Mouse (Mus musculus) liver, embryonic 14.5 days (tissue): Measurements from ENCODE around the gene Vapa. TPM values are rescaled to one million over a fixed set of nuclear protein-coding genes. Genes with fewer than 3 reads are reported as not detected.

Source experiments
- ATAC-seq: fragments of 200-750 bp; cut with Nextera tagmentation; 2 replicates; pipeline ENCODE4 v1.8.0; 2017; ENCODE audit warnings: moderate number of reproducible peaks, mild to moderate bottlenecking, moderate library complexity; ENCODE audit not compliant: insufficient read depth
- DNase-seq, 3 experiments: peaks; one replicate each; pipeline ENCODE4 v3.0.0-alpha.2; 2012 to 2013; ENCODE audit warnings: low read depth in 3 of 3, low spot score in 3 of 3
- H3K27ac ChIP-seq: fragments of 300-500 bp; sonication (generic); 2 replicates; pipeline ENCODE4 v1.5.1; 2014; ENCODE audit warnings: moderate library complexity, mild to moderate bottlenecking, control low read depth, inconsistent platforms
- H3K27me3 ChIP-seq: fragments of 300-500 bp; sonication (generic); 2 replicates; pipeline ENCODE4 v1.6.1; 2014; ENCODE audit warnings: mild to moderate bottlenecking, low read length, moderate library complexity; ENCODE audit not compliant: control insufficient read depth, insufficient read depth
- H3K36me3 ChIP-seq: fragments of 300-500 bp; sonication (generic); replicated peaks from 2 replicates; pipeline ENCODE4 v1.6.1; 2014; ENCODE audit warnings: low read depth; ENCODE audit not compliant: control insufficient read depth, insufficient read depth
- H3K4me1 ChIP-seq, 2 experiments: fragments of 200-500 bp in 1 of 2; fragments of 300-500 bp in 1 of 2; sonication (generic) in 1 of 2; replicated peaks; 2 replicates each; pipeline ENCODE4 v1.6.1; 2012 to 2014; ENCODE audit warnings: antibody characterized with exemption in 1 of 2, inconsistent platforms in 1 of 2, low read length in 1 of 2; ENCODE audit not compliant: control insufficient read depth in 2 of 2, insufficient read depth in 2 of 2
- H3K4me2 ChIP-seq: fragments of 300-500 bp; sonication (generic); 2 replicates; pipeline ENCODE4 v1.6.1; 2014; ENCODE audit warnings: low read depth, mild to moderate bottlenecking, control low read depth, moderate library complexity
- H3K4me3 ChIP-seq, 2 experiments: fragments of 200-500 bp in 1 of 2; fragments of 300-500 bp in 1 of 2; sonication (generic) in 1 of 2; 2 replicates each; pipeline ENCODE4 v1.5.1; 2012 to 2014; ENCODE audit warnings: low read depth in 2 of 2, low read length in 2 of 2, mild to moderate bottlenecking in 2 of 2, control low read depth in 1 of 2, inconsistent platforms in 1 of 2, moderate library complexity in 1 of 2; ENCODE audit not compliant: insufficient read depth in 1 of 2
- H3K9ac ChIP-seq: fragments of 300-500 bp; sonication (generic); replicated peaks from 2 replicates; pipeline ENCODE4 v1.6.1; 2014; ENCODE audit warnings: mild to moderate bottlenecking, control low read depth, moderate library complexity
- H3K9me3 ChIP-seq: fragments of 300-500 bp; sonication (generic); 2 replicates; pipeline ENCODE4 v1.6.1; 2016; ENCODE audit warnings: low read length, mixed read lengths; ENCODE audit not compliant: control insufficient read depth
- CTCF ChIP-seq: IDR thresholded peaks from 2 replicates; pipeline ENCODE4 v1.5.1; 2016; ENCODE audit warnings: antibody characterized with exemption, low read depth, control low read depth
- EP300 ChIP-seq: IDR thresholded peaks from 2 replicates; pipeline ENCODE4 v1.6.1; 2016; ENCODE audit warnings: antibody characterized with exemption, low read depth
- WGBS: fragments of 180-500 bp; shearing (Covaris S2); extraction: QIAGEN DNeasy Blood & Tissue Kit; methylation state at CpG from one replicate; pipeline ENCODE4 v1.1.7; 2014; ENCODE audit not compliant: insufficient replicate concordance; 5-methylcytosine and 5-hydroxymethylcytosine counted together
- polyA plus RNA-seq, 2 experiments: library from polyadenylated mRNA; depleted of rRNA in 1 of 2; stranded (reverse) in 1 of 2; unstranded in 1 of 2; fragments of >200 nt; fragmentation: Nextera tagmentation in 1 of 2; extraction: Ambion mirVana in 1 of 2; gene quantifications; 2 replicates each; pipeline versions ENCODE4 v1.2.1 to v1.2.3; 2012 to 2014

Gene Vapa
- polyA plus RNA-seq, 2 experiments: 17.1 to 62.9 TPM

- H3K9me3 ChIP-seq: no peaks in the 10 kb centered on the region
- ATAC-seq: peak; percentile 66; the same call in 1 of the 2 replicates
- H3K4me3 ChIP-seq: no peak overlapping the region
- TF ChIP-seq CTCF (no peak), EP300 (no peak)
- WGBS: 46% methylated on average over 8 of the region's 8 CpGs
- H3K9ac ChIP-seq: no peak overlapping the region
- no peaks in the 10 kb centered on the region for H3K36me3 ChIP-seq
- no peak overlapping the region for H3K27ac ChIP-seq
- H3K4me1 ChIP-seq: peaks cover 3 to 14% of the 10 kb centered on the region in 2 experiments; a peak in 3 of 4 replicates
- DNase-seq: no peak
- H3K27me3 ChIP-seq: no peaks in the 10 kb centered on the region
- no peak overlapping the region for H3K4me2 ChIP-seq
Measured at GRCm38 (mm10) chr17:65656076-65656475, 42.7 kb upstream of the Vapa start.

DNA sequence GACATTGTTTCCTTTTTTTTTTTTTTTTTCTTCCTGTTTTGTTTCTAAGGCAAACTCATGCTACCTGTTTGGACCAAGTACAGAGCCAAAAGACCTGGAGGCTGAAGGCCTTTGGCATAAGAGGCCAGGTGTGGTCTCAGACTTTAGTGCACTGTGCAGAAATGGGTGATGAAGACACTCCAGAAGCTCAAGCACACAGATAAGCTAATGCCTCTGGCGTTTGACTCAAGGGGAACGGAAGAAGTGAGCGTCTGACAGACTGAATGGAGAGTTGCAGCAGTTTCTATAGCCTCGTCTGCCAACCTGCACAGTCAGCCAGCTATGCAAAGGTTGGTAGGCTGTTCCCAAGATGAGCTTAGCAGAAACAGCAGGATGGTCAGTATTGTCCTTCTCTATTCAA is 42.3 kb upstream of the Vapa start:
- no peak for DNase-seq
- Histone ChIP-seq H3K9ac (no peak overlapping the region), H3K27me3 (no peaks in the 10 kb centered on the region), H3K27ac (no peak overlapping the region), H3K4me3 (no peak overlapping the region), H3K9me3 (no peaks in the 10 kb centered on the region), H3K4me1 (peaks cover 3 to 14% of the 10 kb centered on the region in 2 experiments; a peak in 3 of 4 replicates), H3K4me2 (no peak overlapping the region), H3K36me3 (no peaks in the 10 kb centered on the region)
- 63% methylated on average over 4 of the region's 4 CpGs for WGBS
- TF ChIP-seq CTCF (no peak), EP300 (no peak)
- ATAC-seq: no peak

DNA sequence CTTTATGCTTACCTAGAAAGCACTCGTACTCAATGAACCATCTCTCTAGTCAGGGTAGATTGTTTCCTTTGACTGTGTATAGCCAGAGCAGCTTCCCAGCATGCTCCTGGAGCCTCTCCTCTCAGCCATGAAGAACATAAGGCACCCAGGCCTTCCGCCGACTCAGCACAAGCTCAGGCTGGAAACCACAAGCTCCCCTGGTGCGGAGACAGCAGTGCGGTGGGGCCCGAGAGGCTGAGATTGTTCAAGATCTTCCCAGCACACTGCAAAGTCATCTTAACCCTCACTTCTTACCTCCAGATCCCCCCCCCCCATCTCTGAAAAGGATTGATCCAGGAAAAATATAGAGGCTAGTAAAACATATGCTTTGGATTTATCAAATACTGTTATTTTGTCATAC is 37.2 kb upstream of the Vapa start:
- no peak overlapping the region for H3K4me2 ChIP-seq
- no peaks in the 10 kb centered on the region for H3K36me3 ChIP-seq
- TF ChIP-seq CTCF: no peak
- no peak for TF ChIP-seq EP300
- DNase-seq (no peak), ATAC-seq (no peak)
- H3K9me3 ChIP-seq: no peaks in the 10 kb centered on the region
- H3K9ac ChIP-seq: no peak overlapping the region
- H3K27me3 ChIP-seq: no peaks in the 10 kb centered on the region
- peaks cover 0 to 1% of the 10 kb centered on the region in 2 experiments; a peak in 2 of 4 replicates for H3K4me1 ChIP-seq
- H3K4me3 ChIP-seq: no peak overlapping the region
- H3K27ac ChIP-seq: no peak overlapping the region
- WGBS: 42% methylated on average over 6 of the region's 6 CpGs

DNA sequence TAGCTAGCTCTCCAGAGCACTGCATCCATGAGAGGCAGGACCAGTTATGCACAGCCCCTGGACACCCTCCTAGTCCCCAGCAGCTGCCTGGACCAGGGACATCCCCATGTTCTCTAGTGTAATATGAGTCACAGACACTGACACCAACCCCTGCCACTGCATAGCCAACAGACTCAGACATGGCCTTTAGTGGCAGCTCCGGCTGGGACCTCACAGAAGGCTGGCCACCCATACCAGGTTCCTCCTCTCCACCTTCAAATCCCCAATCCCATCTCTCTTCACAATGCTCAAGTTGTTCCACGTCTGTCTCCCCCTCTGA is 35.8 kb upstream of the Vapa start:
- no peaks in the 10 kb centered on the region for H3K36me3 ChIP-seq
- ATAC-seq (no peak), DNase-seq (no peak)
- H3K27ac ChIP-seq: no peak overlapping the region
- H3K4me2 ChIP-seq: no peak overlapping the region
- 50% methylated on average over 2 of the region's 2 CpGs for WGBS
- H3K9ac ChIP-seq: no peak overlapping the region
- H3K27me3 ChIP-seq: no peaks in the 10 kb centered on the region
- H3K9me3 ChIP-seq: no peaks in the 10 kb centered on the region
- no peaks in the 10 kb centered on the region; a peak in 1 of 4 replicates for H3K4me1 ChIP-seq
- no peak overlapping the region for H3K4me3 ChIP-seq
- TF ChIP-seq CTCF (no peak), EP300 (no peak)

GRCm38 (mm10) chr17:65648371-65649174 is 35.2 kb upstream of the Vapa start:
- Histone ChIP-seq H3K4me1 (no peaks in the 10 kb centered on the region; a peak in 1 of 4 replicates), H3K9ac (no peak overlapping the region), H3K27me3 (no peaks in the 10 kb centered on the region), H3K36me3 (no peaks in the 10 kb centered on the region), H3K27ac (no peak overlapping the region), H3K9me3 (no peaks in the 10 kb centered on the region), H3K4me3 (no peak overlapping the region), H3K4me2 (no peak overlapping the region)
- WGBS: 56% methylated on average over 9 of the region's 9 CpGs
- no peak for ATAC-seq
- no peak for TF ChIP-seq EP300
- TF ChIP-seq CTCF: no peak
- no peak for DNase-seq
